Mouse (Mus musculus): ENCODE measurements around the gene Lman2l.

The Lman2l gene

GRCm38 (mm10) chr1:36458169-36458568 lies 13.1 kb upstream of the Lman2l start:
- no peak for DNase-seq (ENCODE audit: low read depth, low spot score)

GRCm38 (mm10) chr1:36457388-36458014 lies 12.4 kb upstream of the Lman2l start:
- no peak for DNase-seq (ENCODE audit: low read depth, low spot score)

GRCm38 (mm10) chr1:36454055-36454815 lies 9.2 kb upstream of the Lman2l start:
- DNase-seq (ENCODE audit: low read depth, low spot score) = peak; percentile 61

- DNase-seq (ENCODE audit: low read depth, low spot score) = no peak
Observed at GRCm38 (mm10) chr1:36446841-36447240, 1.8 kb upstream of the Lman2l start.

- DNase-seq (ENCODE audit: low read depth, low spot score) = no peak
Observed at GRCm38 (mm10) chr1:36446106-36446824, 1.2 kb upstream of the Lman2l start.

GRCm38 (mm10) chr1:36445508-36445907 lies 437 bp upstream of the Lman2l start:
- DNase-seq (ENCODE audit: low read depth, low spot score) = no peak

GRCm38 (mm10) chr1:36441101-36441500 lies 4.0 kb downstream of the Lman2l start:
- DNase-seq (ENCODE audit: low read depth, low spot score) = no peak

- no peak for DNase-seq (ENCODE audit: low read depth, low spot score)
Observed at GRCm38 (mm10) chr1:36437223-36437622, 7.8 kb downstream of the Lman2l start.

GRCm38 (mm10) chr1:36436515-36436914 lies 8.6 kb downstream of the Lman2l start:
- no peak for DNase-seq (ENCODE audit: low read depth, low spot score)

GRCm38 (mm10) chr1:36435071-36435470 lies 10.0 kb downstream of the Lman2l start:
- no peak for DNase-seq (ENCODE audit: low read depth, low spot score)

- no peak for DNase-seq (ENCODE audit: low read depth, low spot score)
Observed at GRCm38 (mm10) chr1:36433616-36434015, 11.5 kb downstream of the Lman2l start.

GRCm38 (mm10) chr1:36432999-36433398 lies 12.1 kb downstream of the Lman2l start:
- no peak for DNase-seq (ENCODE audit: low read depth, low spot score)

- DNase-seq (ENCODE audit: low read depth, low spot score) = no peak
Observed at GRCm38 (mm10) chr1:36429511-36429910, 15.6 kb downstream of the Lman2l start.

GRCm38 (mm10) chr1:36404531-36404930 lies 40.5 kb downstream of the Lman2l start:
- DNase-seq (ENCODE audit: low read depth, low spot score) = no peak

- no peak for DNase-seq (ENCODE audit: low read depth, low spot score)
Observed at GRCm38 (mm10) chr1:36401509-36401908, 43.6 kb downstream of the Lman2l start.

GRCm38 (mm10) chr1:36397041-36397440 lies 48.0 kb downstream of the Lman2l start:
- no peak for DNase-seq (ENCODE audit: low read depth, low spot score)

GRCm38 (mm10) chr1:36379582-36379981 lies 65.5 kb downstream of the Lman2l start:
- no peak for DNase-seq (ENCODE audit: low read depth, low spot score)

- DNase-seq (ENCODE audit: low read depth, low spot score) = no peak
Observed at GRCm38 (mm10) chr1:36378880-36379279, 66.2 kb downstream of the Lman2l start.

- no peak for DNase-seq (ENCODE audit: low read depth, low spot score)
Observed at GRCm38 (mm10) chr1:36371934-36372845, 72.9 kb downstream of the Lman2l start, which contains the start of gene Fer1l5. Fer1l5 (plus strand) TSS chr1:36372291.

GRCm38 (mm10) chr1:36370918-36371317 lies 74.2 kb downstream of the Lman2l start:
- DNase-seq (ENCODE audit: low read depth, low spot score) = no peak

Data from R1 (cell line).